Mouse (Mus musculus) G1E (cell line): ENCODE results near the gene Coro2a. TPM values are rescaled to one million over a fixed set of nuclear protein-coding genes. Genes with fewer than 3 reads are reported as not detected.

ENCODE experiments used
- ATAC-seq: 2 replicates; pipeline ENCODE4 v1.8.0; 2016; ENCODE audit warnings: mild to moderate bottlenecking; ENCODE audit not compliant: insufficient number of reproducible peaks, poor library complexity, low FRiP score, severe bottlenecking; ENCODE audit errors: extremely low read depth
- DNase-seq: peaks from one replicate; pipeline ENCODE4 v3.0.0; 2012; ENCODE audit warnings: low spot score
- H3K27me3 ChIP-seq: 2 replicates; pipeline ENCODE4 v1.6.1; 2012; ENCODE audit warnings: mild to moderate bottlenecking, low read length, inconsistent platforms; ENCODE audit not compliant: insufficient read depth
- H3K36me3 ChIP-seq: replicated peaks from 2 replicates; pipeline ENCODE3; 2012; ENCODE audit warnings: mild to moderate bottlenecking, inconsistent platforms
- H3K4me1 ChIP-seq: 2 replicates; pipeline ENCODE4 v1.6.1; 2012; ENCODE audit warnings: low read depth, low read length, inconsistent platforms, mixed read lengths; ENCODE audit not compliant: insufficient read depth
- H3K4me3 ChIP-seq: 2 replicates; pipeline ENCODE4 v1.5.1; 2012; ENCODE audit warnings: low read depth, mild to moderate bottlenecking, inconsistent platforms, low read length, moderate library complexity, mixed read lengths
- H3K9me3 ChIP-seq: replicated peaks from 2 replicates; pipeline ENCODE4 v1.6.1; 2012; ENCODE audit warnings: inconsistent platforms
- CTCF ChIP-seq: IDR thresholded peaks from 2 replicates; pipeline ENCODE4 v1.5.1; 2012; ENCODE audit warnings: low read depth, low read length, inconsistent platforms, mixed read lengths
- GATA1 ChIP-seq: IDR thresholded peaks from 2 replicates; pipeline ENCODE4 v1.6.1; 2012; ENCODE audit warnings: borderline replicate concordance, low read length, inconsistent platforms, mixed read lengths
- GATA2 ChIP-seq: IDR thresholded peaks from 2 replicates; pipeline ENCODE4 v1.6.1; 2012; ENCODE audit warnings: low read depth, low read length, inconsistent platforms, borderline replicate concordance
- POLR2AphosphoS5 ChIP-seq: IDR thresholded peaks from 2 replicates; pipeline ENCODE4 v1.6.1; 2012; ENCODE audit warnings: low read depth, low read length, inconsistent platforms; ENCODE audit not compliant: insufficient replicate concordance
- TAL1 ChIP-seq: conservative IDR thresholded peaks from 2 replicates; pipeline ENCODE4 v1.6.1; 2012; ENCODE audit warnings: low read depth, low read length, inconsistent platforms, mixed read lengths
- polyA plus RNA-seq: library from polyadenylated mRNA; stranded (reverse); fragments of >175 nt; gene quantifications from 2 replicates; pipeline ENCODE4 v1.2.3, GENCODE M21; 2012
- total RNA-seq, 2 experiments: library from RNA; stranded (forward) in 1 of 2; stranded (reverse) in 1 of 2; fragments of 200-1000 nt in 1 of 2; fragments of >200 nt in 1 of 2; fragmentation: Nextera tagmentation in 1 of 2; gene quantifications; 2 replicates each; pipeline ENCODE4 v1.2.3; 2014 to 2017

Coro2a gene
- total and polyA plus RNA-seq, 3 experiments: 79.5 to 501 (median 158) TPM

DNA sequence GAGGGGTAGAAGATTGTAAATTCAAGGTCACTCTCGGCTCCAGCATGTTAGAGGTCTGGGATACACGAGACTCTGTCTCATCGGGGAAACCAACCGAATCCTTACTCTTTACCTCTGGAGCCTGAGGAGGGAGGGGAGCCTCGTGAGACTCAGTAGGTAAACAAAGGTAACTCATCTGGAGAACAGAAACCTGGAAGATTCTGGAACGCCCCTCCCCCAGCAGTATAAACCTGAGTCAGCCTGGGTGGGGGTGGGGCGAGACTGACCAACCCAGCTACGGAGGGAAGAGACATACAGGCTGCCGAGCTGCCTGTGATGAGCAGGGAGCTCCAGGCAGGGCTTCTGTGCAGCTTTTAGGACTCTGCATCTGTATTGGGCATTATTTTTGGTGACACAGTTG lies 26.9 kb upstream of the Coro2a start:
- Histone ChIP-seq H3K9me3 (no peaks in the 10 kb centered on the region), H3K4me3 (no peak overlapping the region), H3K36me3 (no peaks in the 10 kb centered on the region), H3K27me3 (peaks cover 66% of the 10 kb centered on the region), H3K4me1 (no peaks in the 10 kb centered on the region)
- DNase-seq (no peak), ATAC-seq (no peak)
- TF ChIP-seq POLR2AphosphoS5 (no peak), CTCF (no peak), GATA2 (no peak)

DNA sequence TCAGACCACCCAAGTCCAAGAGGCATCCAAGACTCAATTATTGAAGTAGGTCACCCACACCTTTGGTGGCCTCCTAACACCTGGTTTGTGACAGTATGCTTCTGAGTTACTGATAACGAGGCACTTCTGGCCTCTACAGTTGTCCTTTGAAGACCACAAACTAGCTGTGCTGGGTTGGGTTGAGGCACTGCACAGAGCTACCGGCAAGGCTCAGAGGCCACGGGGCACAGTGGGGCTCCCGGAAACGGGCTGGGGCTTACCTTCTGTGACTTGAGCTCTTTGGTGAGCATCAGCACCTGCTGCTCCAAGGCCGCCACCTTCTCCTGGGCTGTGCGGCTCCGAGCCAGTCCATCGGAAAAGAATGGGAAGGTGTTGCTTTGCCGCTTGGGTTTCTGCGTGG lies 26.1 kb upstream of the Coro2a start:
- Histone ChIP-seq H3K4me1 (no peaks in the 10 kb centered on the region), H3K27me3 (peaks cover 62% of the 10 kb centered on the region), H3K9me3 (no peaks in the 10 kb centered on the region), H3K36me3 (no peaks in the 10 kb centered on the region), H3K4me3 (no peak overlapping the region)
- ATAC-seq (no peak), DNase-seq (no peak)
- TF ChIP-seq CTCF: no peak
- TF ChIP-seq TAL1: no peak
- no peak for TF ChIP-seq POLR2AphosphoS5
- TF ChIP-seq GATA2: no peak
- no peak for TF ChIP-seq GATA1

DNA sequence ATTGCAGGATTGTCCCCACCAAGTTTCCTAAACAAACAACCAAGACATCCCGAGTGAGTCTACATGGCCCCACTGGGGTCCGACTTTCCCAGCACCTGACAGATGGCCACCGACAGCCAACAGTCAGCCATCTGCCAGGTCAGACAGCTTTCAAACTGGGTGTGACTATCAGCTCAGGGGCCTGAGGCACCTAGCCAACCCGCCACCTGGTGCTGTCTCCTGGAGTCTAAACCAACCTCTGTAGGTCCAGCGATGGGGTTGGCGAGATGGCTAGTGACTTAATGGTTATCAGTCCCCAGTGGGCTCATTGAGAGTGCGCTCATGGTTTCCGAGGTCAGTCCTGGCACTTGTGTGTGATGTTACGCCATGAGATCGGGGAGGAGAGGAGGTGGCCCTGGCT lies 23.1 kb upstream of the Coro2a start:
- TF ChIP-seq CTCF (no peak), TAL1 (no peak), POLR2AphosphoS5 (no peak)
- no peaks in the 10 kb centered on the region for H3K4me1 ChIP-seq
- no peak for DNase-seq
- no peak overlapping the region for H3K4me3 ChIP-seq
- peaks cover 58% of the 10 kb centered on the region for H3K27me3 ChIP-seq
- no peaks in the 10 kb centered on the region for H3K9me3 ChIP-seq
- no peaks in the 10 kb centered on the region for H3K36me3 ChIP-seq
- no peak for ATAC-seq

DNA sequence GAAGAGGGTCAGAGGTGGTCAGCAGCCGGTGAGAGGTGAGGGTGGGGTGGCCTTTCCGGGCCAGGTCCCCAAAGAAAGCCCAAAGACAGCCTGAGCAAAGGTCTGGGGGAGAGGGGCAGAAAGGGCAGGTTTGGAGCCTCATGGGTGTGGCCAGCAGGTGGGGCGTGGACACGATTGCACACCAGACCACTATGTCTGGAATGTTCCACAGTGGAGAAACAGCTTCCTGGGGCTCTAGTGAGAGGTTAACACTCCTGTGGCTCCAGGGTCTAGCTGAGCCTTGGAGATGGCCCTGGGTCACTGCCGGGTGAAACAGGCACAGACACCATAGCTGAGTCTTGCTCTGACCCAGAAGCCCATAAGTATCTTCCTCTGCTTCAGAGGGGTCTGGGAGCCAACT lies 21.0 kb upstream of the Coro2a start:
- no peak for ATAC-seq
- Histone ChIP-seq H3K36me3 (no peaks in the 10 kb centered on the region), H3K27me3 (peaks cover 62% of the 10 kb centered on the region), H3K4me3 (no peak overlapping the region), H3K9me3 (no peaks in the 10 kb centered on the region), H3K4me1 (peaks cover 9% of the 10 kb centered on the region)
- DNase-seq: no peak
- TF ChIP-seq TAL1 (no peak), CTCF (no peak), GATA1 (no peak), GATA2 (no peak), POLR2AphosphoS5 (no peak)

DNA sequence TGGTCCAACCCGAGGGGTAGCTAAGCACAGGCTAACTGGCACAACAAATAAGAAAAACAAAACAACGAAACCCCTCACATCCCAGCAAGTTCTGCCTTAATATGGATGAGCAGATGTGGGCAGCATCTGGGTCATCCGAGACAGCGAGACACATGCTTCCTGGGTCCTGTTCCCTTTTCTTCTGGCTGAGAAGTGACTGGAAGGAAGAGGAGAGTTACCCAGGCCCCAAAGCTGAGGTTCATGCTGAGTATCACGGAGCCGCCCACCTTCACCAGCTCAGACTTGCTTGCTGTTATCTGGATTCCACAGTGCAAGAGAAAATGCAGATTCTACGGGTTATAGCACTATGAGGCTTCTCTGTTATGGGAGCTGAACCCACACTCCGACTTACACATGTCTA lies 18.9 kb upstream of the Coro2a start:
- no peak overlapping the region for H3K4me3 ChIP-seq
- H3K36me3 ChIP-seq: no peaks in the 10 kb centered on the region
- H3K9me3 ChIP-seq: no peaks in the 10 kb centered on the region
- H3K4me1 ChIP-seq: peaks cover 15% of the 10 kb centered on the region
- TF ChIP-seq POLR2AphosphoS5 (no peak), CTCF (no peak), GATA1 (no peak), TAL1 (no peak), GATA2 (no peak)
- ATAC-seq (no peak), DNase-seq (no peak)
- H3K27me3 ChIP-seq: peaks cover 61% of the 10 kb centered on the region

DNA sequence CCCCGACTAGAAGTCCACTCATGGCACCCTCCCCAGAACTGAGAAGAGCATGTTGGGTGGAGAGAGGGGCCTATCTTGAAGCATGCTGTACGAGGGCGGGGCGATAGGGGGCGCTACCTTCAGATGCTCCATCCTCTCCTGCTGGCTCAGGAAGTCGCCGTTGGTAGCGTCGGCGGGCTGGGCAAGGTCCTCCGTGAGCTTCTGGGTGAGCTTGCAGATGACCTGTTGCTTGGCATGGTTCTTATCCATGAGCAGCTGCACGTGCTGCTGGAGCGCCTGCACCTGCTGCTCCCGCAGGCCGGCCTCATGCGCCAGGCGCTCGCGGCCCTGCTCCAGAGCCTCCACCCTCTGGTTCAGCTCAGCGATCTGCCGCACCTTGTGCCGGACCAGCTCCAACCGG lies 18.3 kb upstream of the Coro2a start:
- DNase-seq (no peak), ATAC-seq (no peak)
- TF ChIP-seq POLR2AphosphoS5: no peak
- TF ChIP-seq GATA2: no peak
- no peaks in the 10 kb centered on the region for H3K36me3 ChIP-seq
- H3K4me3 ChIP-seq: no peak overlapping the region
- peaks cover 64% of the 10 kb centered on the region for H3K27me3 ChIP-seq
- H3K4me1 ChIP-seq: peaks cover 17% of the 10 kb centered on the region
- H3K9me3 ChIP-seq: no peaks in the 10 kb centered on the region

DNA sequence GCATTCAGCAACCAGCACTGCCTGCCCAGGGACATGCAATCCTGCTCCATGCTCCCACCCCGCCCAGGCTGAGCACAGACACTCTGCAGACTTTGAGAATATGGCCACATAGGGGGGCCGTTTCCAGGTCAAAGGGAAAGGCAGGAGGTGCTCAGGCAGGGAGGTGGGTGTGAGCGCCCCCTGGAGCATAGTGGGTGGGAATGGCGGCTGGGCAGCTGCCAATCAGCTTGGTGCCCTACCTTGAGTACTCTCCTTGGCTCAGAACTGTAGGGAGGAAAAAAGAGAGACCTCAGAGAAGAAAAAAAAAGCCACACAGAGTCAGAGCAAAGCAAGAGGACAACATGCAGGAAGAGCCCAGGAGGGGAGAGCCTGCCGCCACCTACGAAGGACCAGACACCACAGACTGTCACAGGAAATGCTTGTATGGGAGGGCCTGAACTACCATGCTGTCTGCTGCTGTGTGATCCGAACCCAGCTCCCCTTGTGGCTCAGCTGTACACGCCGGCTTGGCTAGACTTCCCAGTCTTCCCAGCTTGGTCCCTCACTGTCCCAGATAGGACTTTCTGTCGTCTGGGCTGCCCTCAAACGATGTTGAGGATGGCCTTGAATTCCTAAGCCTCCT lies 16.3 kb upstream of the Coro2a start:
- H3K36me3 ChIP-seq: no peaks in the 10 kb centered on the region
- peaks cover 74% of the 10 kb centered on the region for H3K27me3 ChIP-seq
- DNase-seq: peak; percentile 54

More for the DNA sequence above, 16.3 kb upstream of the Coro2a start:
- Histone ChIP-seq H3K9me3 (no peaks in the 10 kb centered on the region), H3K4me1 (peaks cover 36% of the 10 kb centered on the region), H3K4me3 (no peak overlapping the region)
- TF ChIP-seq CTCF: peak; percentile 20; the same call in 1 of the 2 replicates
- TF ChIP-seq GATA2: no peak
- no peak for TF ChIP-seq POLR2AphosphoS5
- peak; percentile 37; the same call in 1 of the 2 replicates for ATAC-seq
